Mouse (Mus musculus) MEL (cell line): Measurements from ENCODE around the gene Hoxb2. TPM values are rescaled to one million over a fixed set of nuclear protein-coding genes. Genes with fewer than 3 reads are reported as not detected.

ENCODE experiments used
- DNase-seq: peaks from one replicate; pipeline ENCODE4 v3.0.0; 2011; ENCODE audit warnings: low read depth, low spot score
- H3K27ac ChIP-seq: 2 replicates; pipeline ENCODE4 v1.5.1; 2012; ENCODE audit warnings: low read depth, mild to moderate bottlenecking, control low read depth, low read length, moderate library complexity; ENCODE audit not compliant: control insufficient read depth
- H3K27me3 ChIP-seq, 2 experiments: fragments of 150-350 bp in 1 of 2; sonication (generic) in 1 of 2; 2 replicates each; pipeline ENCODE4 v1.6.1; 2012; ENCODE audit warnings: low read length in 2 of 2, mild to moderate bottlenecking in 2 of 2, improper control_type of control experiment in 1 of 2, moderate library complexity in 1 of 2; ENCODE audit not compliant: insufficient read depth in 2 of 2, control insufficient read depth in 1 of 2
- H3K36me3 ChIP-seq, 2 experiments: 2 replicates each; pipeline ENCODE4 v1.6.1; 2012 to 2014; ENCODE audit warnings: low read length in 2 of 2, improper control_type of control experiment in 1 of 2, inconsistent platforms in 1 of 2, mild to moderate bottlenecking in 1 of 2; ENCODE audit not compliant: insufficient read depth in 2 of 2, control insufficient read depth in 1 of 2
- H3K4me1 ChIP-seq, 2 experiments: fragments of 150-350 bp in 1 of 2; sonication (generic) in 1 of 2; 2 replicates each; pipeline ENCODE4 v1.6.1; 2012; ENCODE audit warnings: low read length in 2 of 2, improper control_type of control experiment in 1 of 2, mild to moderate bottlenecking in 1 of 2; ENCODE audit not compliant: insufficient read depth in 2 of 2, control insufficient read depth in 1 of 2
- H3K4me3 ChIP-seq, 2 experiments: fragments of 150-350 bp in 1 of 2; sonication (generic) in 1 of 2; 2 replicates each; pipeline ENCODE4 v1.5.1; 2012; ENCODE audit warnings: low read depth in 2 of 2, low read length in 2 of 2, mild to moderate bottlenecking in 2 of 2, moderate library complexity in 2 of 2, control low read depth in 1 of 2, improper control_type of control experiment in 1 of 2; ENCODE audit not compliant: control insufficient read depth in 1 of 2, insufficient read depth in 1 of 2
- H3K79me2 ChIP-seq: 2 replicates; pipeline ENCODE4 v1.6.1; 2012; ENCODE audit warnings: mild to moderate bottlenecking, low read length, moderate library complexity; ENCODE audit not compliant: control insufficient read depth, poor library complexity, insufficient read depth
- H3K9ac ChIP-seq: 2 replicates; pipeline ENCODE4 v1.6.1; 2012; ENCODE audit warnings: low read depth, mild to moderate bottlenecking, control low read depth, low read length, moderate library complexity; ENCODE audit not compliant: control insufficient read depth, poor library complexity, severe bottlenecking
- H3K9me3 ChIP-seq: fragments of 150-350 bp; sonication (generic); replicated peaks from 2 replicates; pipeline ENCODE4 v1.6.1; 2012; ENCODE audit warnings: mild to moderate bottlenecking, low read length, improper control_type of control experiment, moderate library complexity; ENCODE audit not compliant: insufficient read depth
- CHD1 ChIP-seq: IDR thresholded peaks from 2 replicates; pipeline ENCODE4 v1.6.1; 2012; ENCODE audit warnings: low read depth, mild to moderate bottlenecking, inconsistent platforms, low read length, improper control_type of control experiment
- CHD2 ChIP-seq: IDR thresholded peaks from 2 replicates; pipeline ENCODE4 v1.6.1; 2011; ENCODE audit warnings: low read length, improper control_type of control experiment
- E2F4 ChIP-seq: IDR thresholded peaks from 2 replicates; pipeline ENCODE4 v1.6.1; 2011; ENCODE audit warnings: low read depth, low read length, improper control_type of control experiment, borderline replicate concordance
- GABPA ChIP-seq: IDR thresholded peaks from 2 replicates; pipeline ENCODE4 v1.6.1; 2012; ENCODE audit warnings: low read depth, mild to moderate bottlenecking, inconsistent platforms, low read length, improper control_type of control experiment, moderate library complexity
- MAX ChIP-seq: IDR thresholded peaks from 2 replicates; pipeline ENCODE4 v1.6.1; 2011; ENCODE audit warnings: low read length, improper control_type of control experiment
- MAZ ChIP-seq: IDR thresholded peaks from 2 replicates; pipeline ENCODE4 v1.6.1; 2012; ENCODE audit warnings: low read depth, mild to moderate bottlenecking, inconsistent platforms, low read length, improper control_type of control experiment
- MEF2A ChIP-seq: IDR thresholded peaks from 2 replicates; pipeline ENCODE4 v1.6.1; 2014; ENCODE audit warnings: low read depth, mild to moderate bottlenecking, inconsistent platforms, low read length, improper control_type of control experiment; ENCODE audit not compliant: poor library complexity, insufficient replicate concordance, severe bottlenecking; ENCODE audit errors: extremely low read depth
- MYB ChIP-seq: IDR thresholded peaks from 2 replicates; pipeline ENCODE4 v1.6.1; 2011; ENCODE audit warnings: mild to moderate bottlenecking, low read depth, low read length, improper control_type of control experiment
- MYC ChIP-seq: IDR thresholded peaks from 2 replicates; pipeline ENCODE4 v1.6.1; 2011; ENCODE audit warnings: low read depth, mild to moderate bottlenecking, low read length, improper control_type of control experiment, moderate library complexity
- POLR2A ChIP-seq, 2 experiments: IDR thresholded peaks; 2 replicates each; pipeline ENCODE4 v1.6.1; 2011 to 2012; ENCODE audit warnings: low read length in 2 of 2, mild to moderate bottlenecking in 2 of 2, control low read depth in 1 of 2, improper control_type of control experiment in 1 of 2, low read depth in 1 of 2, moderate library complexity in 1 of 2; ENCODE audit not compliant: control insufficient read depth in 1 of 2, insufficient read depth in 1 of 2, poor library complexity in 1 of 2
- POLR2AphosphoS2 ChIP-seq: IDR thresholded peaks from 2 replicates; pipeline ENCODE4 v1.6.1; 2011; ENCODE audit warnings: low read length, improper control_type of control experiment
- POLR2AphosphoS5 ChIP-seq: IDR thresholded peaks from 2 replicates; pipeline ENCODE4 v1.6.1; 2012; ENCODE audit warnings: low read depth, borderline replicate concordance, mild to moderate bottlenecking, inconsistent platforms, low read length, moderate library complexity, mixed read lengths
- RAD21 ChIP-seq: IDR thresholded peaks from 2 replicates; pipeline ENCODE4 v1.6.1; 2011; ENCODE audit warnings: mild to moderate bottlenecking, low read depth, low read length, improper control_type of control experiment
- RCOR1 ChIP-seq: IDR thresholded peaks from 2 replicates; pipeline ENCODE4 v1.6.1; 2012; ENCODE audit warnings: low read depth, mild to moderate bottlenecking, inconsistent platforms, low read length, improper control_type of control experiment
- SMC3 ChIP-seq: IDR thresholded peaks from 2 replicates; pipeline ENCODE4 v1.6.1; 2011; ENCODE audit warnings: low read depth, low read length, improper control_type of control experiment
- TAL1 ChIP-seq: IDR thresholded peaks from 2 replicates; pipeline ENCODE4 v1.6.1; 2012; ENCODE audit warnings: mild to moderate bottlenecking, inconsistent platforms, low read length, moderate library complexity, mixed read lengths
- TBP ChIP-seq: IDR thresholded peaks from 2 replicates; pipeline ENCODE4 v1.8.0; 2011; ENCODE audit warnings: low read depth, low read length, improper control_type of control experiment
- TCF12 ChIP-seq: IDR thresholded peaks from 2 replicates; pipeline ENCODE4 v1.6.1; 2014; ENCODE audit warnings: low read depth, mild to moderate bottlenecking, inconsistent platforms, low read length, improper control_type of control experiment, moderate library complexity
- UBTF ChIP-seq: IDR thresholded peaks from 2 replicates; pipeline ENCODE4 v1.6.1; 2012; ENCODE audit warnings: low read depth, mild to moderate bottlenecking, inconsistent platforms, low read length, improper control_type of control experiment, moderate library complexity, borderline replicate concordance; ENCODE audit not compliant: insufficient read depth
- ZC3H11A ChIP-seq: IDR thresholded peaks from 2 replicates; pipeline ENCODE4 v1.6.1; 2012; ENCODE audit warnings: low read depth, mild to moderate bottlenecking, inconsistent platforms, low read length, improper control_type of control experiment
- ZKSCAN1 ChIP-seq: IDR thresholded peaks from 2 replicates; pipeline ENCODE4 v1.6.1; 2012; ENCODE audit warnings: low read depth, mild to moderate bottlenecking, inconsistent platforms, low read length, improper control_type of control experiment, moderate library complexity
- ZMIZ1 ChIP-seq: IDR thresholded peaks from 2 replicates; pipeline ENCODE4 v1.6.1; 2012; ENCODE audit warnings: low read depth, mild to moderate bottlenecking, inconsistent platforms, low read length, improper control_type of control experiment, moderate library complexity
- ZNF384 ChIP-seq: IDR thresholded peaks from 2 replicates; pipeline ENCODE4 v1.6.1; 2012; ENCODE audit warnings: low read depth, mild to moderate bottlenecking, inconsistent platforms, low read length, improper control_type of control experiment
- polyA plus RNA-seq, 2 experiments: library from polyadenylated mRNA; stranded (reverse) in 1 of 2; unstranded in 1 of 2; fragments of >175 nt in 1 of 2; fragments of >200 nt in 1 of 2; gene quantifications; 2 replicates each; pipeline versions ENCODE4 v1.2.1 to v1.2.4; 2012; ENCODE audit warnings: low replicate concordance in 2 of 2, low read depth in 1 of 2; ENCODE audit not compliant: insufficient read length in 2 of 2, insufficient read depth in 1 of 2, missing spikeins in 1 of 2
- total RNA-seq: library from RNA; depleted of rRNA; stranded (reverse); fragments of 300-350 nt; gene quantifications from 2 replicates; pipeline ENCODE4 v1.2.3, GENCODE M21; 2012

Hoxb2 gene
- total and polyA plus RNA-seq, 3 experiments, result not detected

DNA sequence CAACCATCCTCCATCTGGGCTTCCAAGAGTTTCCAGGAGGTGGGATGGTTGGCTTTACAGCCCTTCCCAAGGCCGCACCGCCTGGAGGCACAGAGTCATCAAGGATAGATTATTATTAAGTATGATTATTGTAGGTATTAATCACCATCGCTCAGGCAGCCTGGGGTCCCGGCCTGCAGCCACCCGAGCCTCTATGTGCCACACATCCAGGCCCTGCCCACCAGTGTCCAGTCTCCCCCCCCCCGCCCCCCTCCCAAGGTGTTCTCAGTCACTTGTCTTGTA lies 5.5 kb upstream of the Hoxb2 start:
- TF ChIP-seq RAD21 (no peak), MEF2A (no peak), TAL1 (no peak), E2F4 (no peak), CHD1 (no peak), UBTF (no peak), MAX (no peak)
- Histone ChIP-seq H3K9ac (no peak overlapping the region), H3K4me1 (no peaks in the 10 kb centered on the region), H3K36me3 (no peaks in the 10 kb centered on the region), H3K4me3 (no peak overlapping the region), H3K27ac (no peak overlapping the region), H3K27me3 (no peaks in the 10 kb centered on the region; a peak in 1 of 4 replicates), H3K79me2 (no peaks in the 10 kb centered on the region), H3K9me3 (no peaks in the 10 kb centered on the region)
- DNase-seq, result no peak

DNA sequence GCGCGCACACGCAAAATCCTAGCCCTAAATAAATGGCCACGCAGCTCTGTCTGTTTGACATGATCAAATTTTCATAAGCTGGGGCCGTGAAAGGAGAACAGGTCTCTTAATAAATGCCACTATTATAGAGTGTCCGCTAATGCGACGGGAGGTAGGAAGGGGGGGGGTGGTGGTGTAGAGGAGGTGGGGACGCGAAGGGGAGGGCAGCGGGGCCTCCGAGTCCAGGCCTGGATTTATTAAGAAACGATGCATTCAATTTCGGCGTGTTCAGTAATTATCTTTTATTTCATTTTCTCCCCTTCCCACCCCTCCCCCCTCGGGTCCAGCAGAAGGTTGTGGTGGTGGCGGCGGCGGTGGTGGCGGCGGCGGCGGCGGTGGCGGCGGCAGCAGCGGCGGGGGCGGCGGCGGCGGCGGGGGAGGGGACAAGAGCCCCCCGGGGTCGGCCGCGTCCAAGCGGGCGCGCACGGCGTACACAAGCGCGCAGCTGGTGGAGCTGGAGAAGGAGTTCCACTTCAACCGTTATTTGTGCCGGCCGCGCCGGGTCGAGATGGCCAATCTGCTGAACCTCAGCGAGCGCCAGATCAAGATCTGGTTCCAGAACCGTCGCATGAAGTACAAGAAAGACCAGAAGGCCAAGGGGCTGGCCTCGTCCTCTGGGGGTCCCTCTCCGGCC lies 5.0 kb upstream of the Hoxb2 start:
- Histone ChIP-seq H3K36me3 (no peaks in the 10 kb centered on the region), H3K4me3 (no peak overlapping the region), H3K27ac (no peak overlapping the region), H3K9ac (no peak overlapping the region), H3K9me3 (no peaks in the 10 kb centered on the region), H3K79me2 (no peaks in the 10 kb centered on the region)
- no peak for DNase-seq
- TF ChIP-seq TCF12 (no peak), SMC3 (no peak), POLR2AphosphoS5 (no peak), GABPA (no peak)
- TF ChIP-seq, all 39 proteins: peak for 0
- H3K4me1 ChIP-seq, result no peaks in the 10 kb centered on the region
- H3K27me3 ChIP-seq, result no peaks in the 10 kb centered on the region; a peak in 1 of 4 replicates

DNA sequence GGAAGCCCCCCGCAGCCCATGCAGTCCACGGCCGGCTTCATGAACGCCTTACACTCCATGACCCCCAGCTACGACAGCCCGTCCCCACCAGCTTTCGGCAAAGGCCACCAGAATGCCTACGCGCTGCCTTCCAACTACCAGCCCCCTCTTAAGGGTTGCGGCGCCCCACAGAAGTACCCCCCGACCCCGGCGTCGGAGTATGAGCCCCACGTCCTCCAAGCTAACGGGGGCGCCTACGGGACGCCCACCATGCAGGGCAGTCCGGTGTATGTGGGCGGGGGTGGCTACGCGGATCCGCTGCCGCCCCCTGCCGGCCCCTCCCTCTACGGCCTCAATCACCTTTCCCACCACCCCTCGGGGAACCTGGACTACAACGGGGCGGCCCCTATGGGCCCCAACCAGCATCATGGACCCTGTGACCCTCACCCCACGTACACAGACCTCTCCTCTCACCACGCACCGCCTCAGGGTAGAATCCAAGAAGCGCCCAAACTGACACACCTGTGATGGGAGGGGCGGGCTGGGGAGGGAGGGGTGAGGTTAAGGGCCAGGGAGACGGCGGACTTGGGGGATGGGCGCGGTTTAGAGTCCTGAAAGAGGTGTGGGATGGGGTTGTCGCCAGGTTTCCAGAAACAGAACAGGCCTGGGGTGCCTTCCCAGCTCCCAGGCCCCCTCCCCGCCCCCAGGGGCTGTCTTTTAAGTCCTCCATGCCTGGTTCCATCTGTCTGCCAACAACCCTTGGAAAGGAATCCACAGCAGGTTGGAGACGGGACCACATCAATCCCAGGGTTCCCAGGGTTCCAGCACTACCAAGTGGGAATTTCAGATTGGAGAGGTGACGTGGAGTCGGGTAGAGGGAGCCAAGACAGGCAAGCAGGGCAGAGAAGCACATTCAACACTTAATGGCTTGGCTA lies 4.2 kb upstream of the Hoxb2 start:
- no peak overlapping the region for H3K4me3 ChIP-seq
- H3K9ac ChIP-seq, result no peak overlapping the region
- peaks cover 0 to 1% of the 10 kb centered on the region in 2 experiments; a peak in 3 of 4 replicates for H3K27me3 ChIP-seq
- no peaks in the 10 kb centered on the region for H3K36me3 ChIP-seq
- no peak for TF ChIP-seq MYC
- TF ChIP-seq MAZ, result no peak
- no peak for TF ChIP-seq TCF12
- no peak for TF ChIP-seq GABPA
- TF ChIP-seq UBTF, result no peak
- TF ChIP-seq ZKSCAN1, result no peak
- TF ChIP-seq ZNF384, result no peak
- no peak for TF ChIP-seq ZC3H11A
- TF ChIP-seq RCOR1, result no peak
- no peak for TF ChIP-seq ZMIZ1
- no peak for TF ChIP-seq POLR2AphosphoS2
- no peak for TF ChIP-seq TBP
- no peak for TF ChIP-seq CHD2
- TF ChIP-seq POLR2A (IDR thresholded peaks at IDR 0.05; ENCODE audit: control insufficient read depth in 1 of 2, insufficient read depth in 1 of 2, low read depth in 1 of 2, low read length in 2 of 2, poor library complexity in 1 of 2), result no peak
- no peak for TF ChIP-seq MYB
- H3K9me3 ChIP-seq, result no peaks in the 10 kb centered on the region
- no peaks in the 10 kb centered on the region for H3K79me2 ChIP-seq
- no peak for DNase-seq
- H3K4me1 ChIP-seq, result no peaks in the 10 kb centered on the region
- no peak overlapping the region for H3K27ac ChIP-seq
